Mouse (Mus musculus) embryonic facial prominence, embryonic 12.5 days (tissue): ENCODE data around the gene Gpr6. TPM values are rescaled to one million over a fixed set of nuclear protein-coding genes. Genes with fewer than 3 reads are reported as not detected.

Source experiments
- ATAC-seq: fragments of 200-750 bp; cut with Nextera tagmentation; 2 replicates; pipeline ENCODE4 v1.8.0; 2017; ENCODE audit not compliant: insufficient number of reproducible peaks, insufficient read depth, low FRiP score, low TSS enrichment
- H3K27ac ChIP-seq: fragments of 300-500 bp; sonication (generic); 2 replicates; pipeline ENCODE4 v1.5.1; 2016; ENCODE audit warnings: mild to moderate bottlenecking
- H3K27me3 ChIP-seq: fragments of 300-500 bp; sonication (generic); 2 replicates; pipeline ENCODE4 v1.6.1; 2016; ENCODE audit warnings: mild to moderate bottlenecking, moderate library complexity
- H3K36me3 ChIP-seq: fragments of 300-500 bp; sonication (generic); 2 replicates; pipeline ENCODE4 v1.6.1; 2016; ENCODE audit warnings: mild to moderate bottlenecking
- H3K4me1 ChIP-seq: fragments of 300-500 bp; sonication (generic); 2 replicates; pipeline ENCODE4 v1.6.1; 2016
- H3K4me2 ChIP-seq: fragments of 300-500 bp; sonication (generic); replicated peaks from 2 replicates; pipeline ENCODE4 v1.6.1; 2016; ENCODE audit warnings: mild to moderate bottlenecking, moderate library complexity
- H3K4me3 ChIP-seq: fragments of 300-500 bp; sonication (generic); 2 replicates; pipeline ENCODE4 v1.5.1; 2016; ENCODE audit warnings: mild to moderate bottlenecking
- H3K9ac ChIP-seq: fragments of 300-500 bp; sonication (generic); 2 replicates; pipeline ENCODE4 v1.6.1; 2016; ENCODE audit warnings: mild to moderate bottlenecking, moderate library complexity
- H3K9me3 ChIP-seq: fragments of 300-500 bp; sonication (generic); 2 replicates; pipeline ENCODE4 v1.6.1; 2016; ENCODE audit warnings: mild to moderate bottlenecking, moderate library complexity
- WGBS: fragments of 180-500 bp; shearing (Covaris S2); methylation state at CpG from one replicate; pipeline ENCODE4 v1.1.7; 2016; 5-methylcytosine and 5-hydroxymethylcytosine counted together
- polyA plus RNA-seq: library from polyadenylated mRNA; unstranded; fragments of >200 nt; fragmentation: Nextera tagmentation; extraction: Ambion mirVana; gene quantifications from 2 replicates; pipeline ENCODE4 v1.2.1, GENCODE M21; 2016

The Gpr6 gene
- polyA plus RNA-seq, result not detected in 2 replicates

- peak within 1 kb of the TSS; percentile 39 for H3K4me2 ChIP-seq
- H3K4me1 ChIP-seq, result peaks cover 12% of the 10 kb centered on the region
- no peaks in the 10 kb centered on the region for H3K36me3 ChIP-seq
- no peak within 1 kb of the TSS for H3K9ac ChIP-seq
- WGBS, result under 1% methylated on average over 23 of the region's 23 CpGs
- no peak within 1 kb of the TSS for H3K27ac ChIP-seq
- H3K9me3 ChIP-seq, result no peaks in the 10 kb centered on the region
- peak within 1 kb of the TSS; percentile 21 for H3K4me3 ChIP-seq
- ATAC-seq, result no peak
- H3K27me3 ChIP-seq, result peaks cover 48% of the 10 kb centered on the region
Measured at GRCm38 (mm10) chr10:41072116-41072515, at the start of gene Gpr6. Gene Gpr6 (minus strand): TSS chr10:41072285.

GRCm38 (mm10) chr10:41100060-41100459, 28.0 kb upstream of the Gpr6 start:
- Histone ChIP-seq H3K27ac (no peak overlapping the region), H3K4me1 (no peaks in the 10 kb centered on the region), H3K4me3 (no peak overlapping the region), H3K9me3 (no peaks in the 10 kb centered on the region), H3K27me3 (no peaks in the 10 kb centered on the region), H3K36me3 (no peaks in the 10 kb centered on the region), H3K9ac (no peak overlapping the region), H3K4me2 (no peak overlapping the region)
- WGBS, result 77% methylated on average over 2 of the region's 2 CpGs
- ATAC-seq, result no peak

- H3K9ac ChIP-seq, result no peak overlapping the region
- no peak overlapping the region for H3K4me3 ChIP-seq
- 89% methylated on average over 6 of the region's 6 CpGs for WGBS
- no peak overlapping the region for H3K27ac ChIP-seq
- H3K27me3 ChIP-seq, result no peaks in the 10 kb centered on the region
- no peak for ATAC-seq
- no peaks in the 10 kb centered on the region for H3K36me3 ChIP-seq
- H3K4me2 ChIP-seq, result no peak overlapping the region
- no peaks in the 10 kb centered on the region for H3K4me1 ChIP-seq
- H3K9me3 ChIP-seq, result no peaks in the 10 kb centered on the region
Measured at GRCm38 (mm10) chr10:41098137-41098536, 26.1 kb upstream of the Gpr6 start.

GRCm38 (mm10) chr10:41088852-41089251, 16.8 kb upstream of the Gpr6 start:
- Histone ChIP-seq H3K4me1 (no peaks in the 10 kb centered on the region), H3K27me3 (no peaks in the 10 kb centered on the region), H3K4me3 (no peak overlapping the region), H3K27ac (no peak overlapping the region), H3K9ac (no peak overlapping the region), H3K36me3 (no peaks in the 10 kb centered on the region), H3K4me2 (no peak overlapping the region), H3K9me3 (no peaks in the 10 kb centered on the region)
- WGBS, result 56% methylated on average over 7 of the region's 7 CpGs
- no peak for ATAC-seq

GRCm38 (mm10) chr10:41071696-41072095, 389 bp downstream of the Gpr6 start:
- Histone ChIP-seq H3K4me1 (peaks cover 12% of the 10 kb centered on the region), H3K4me2 (peak overlapping the region; percentile 39), H3K9me3 (no peaks in the 10 kb centered on the region), H3K4me3 (peak overlapping the region; percentile 21; the same call in 1 of the 2 replicates), H3K36me3 (no peaks in the 10 kb centered on the region), H3K27ac (no peak overlapping the region), H3K9ac (no peak overlapping the region), H3K27me3 (peaks cover 48% of the 10 kb centered on the region)
- ATAC-seq, result no peak
- 2% methylated on average over 11 of the region's 11 CpGs for WGBS

GRCm38 (mm10) chr10:41070693-41071651, 1.1 kb downstream of the Gpr6 start:
- H3K9ac ChIP-seq, result no peak overlapping the region

GRCm38 (mm10) chr10:41060250-41060831, 11.7 kb downstream of the Gpr6 start:
- no peaks in the 10 kb centered on the region for H3K36me3 ChIP-seq
- no peaks in the 10 kb centered on the region for H3K9me3 ChIP-seq
- 75% methylated on average over 4 of the region's 4 CpGs for WGBS
- H3K9ac ChIP-seq, result no peak overlapping the region
- no peak overlapping the region for H3K27ac ChIP-seq
- H3K4me1 ChIP-seq, result no peaks in the 10 kb centered on the region
- no peaks in the 10 kb centered on the region for H3K27me3 ChIP-seq
- ATAC-seq, result no peak
- no peak overlapping the region for H3K4me2 ChIP-seq
- H3K4me3 ChIP-seq, result no peak overlapping the region

More at GRCm38 (mm10) chr10:41070693-41071651, 1.1 kb downstream of the Gpr6 start:
- no peaks in the 10 kb centered on the region for H3K36me3 ChIP-seq
- peaks cover 12% of the 10 kb centered on the region for H3K4me1 ChIP-seq
- WGBS, result 3% methylated on average over 68 of the region's 68 CpGs
- no peak for ATAC-seq
- H3K27ac ChIP-seq, result no peak overlapping the region
- H3K9me3 ChIP-seq, result no peaks in the 10 kb centered on the region
- peak overlapping the region; percentile 39 for H3K4me2 ChIP-seq
- H3K27me3 ChIP-seq, result peaks cover 48% of the 10 kb centered on the region
- H3K4me3 ChIP-seq, result peak overlapping the region; percentile 21

GRCm38 (mm10) chr10:41055581-41055980, 16.5 kb downstream of the Gpr6 start:
- Histone ChIP-seq H3K4me2 (no peak overlapping the region), H3K4me1 (no peaks in the 10 kb centered on the region), H3K9ac (no peak overlapping the region), H3K27ac (no peak overlapping the region), H3K9me3 (no peaks in the 10 kb centered on the region), H3K27me3 (no peaks in the 10 kb centered on the region), H3K4me3 (no peak overlapping the region), H3K36me3 (no peaks in the 10 kb centered on the region)
- 70% methylated on average over 9 of the region's 9 CpGs for WGBS
- no peak for ATAC-seq

- ATAC-seq, result no peak
- Histone ChIP-seq H3K9ac (no peak overlapping the region), H3K27ac (no peak overlapping the region), H3K4me2 (no peak overlapping the region), H3K4me3 (no peak overlapping the region), H3K9me3 (no peaks in the 10 kb centered on the region), H3K36me3 (no peaks in the 10 kb centered on the region), H3K27me3 (no peaks in the 10 kb centered on the region), H3K4me1 (no peaks in the 10 kb centered on the region)
- 80% methylated on average over 5 of the region's 5 CpGs for WGBS
Measured at GRCm38 (mm10) chr10:41054005-41054404, 18.1 kb downstream of the Gpr6 start.

GRCm38 (mm10) chr10:41042272-41042671, 29.8 kb downstream of the Gpr6 start:
- no peak overlapping the region for H3K9ac ChIP-seq
- no peak overlapping the region for H3K4me2 ChIP-seq
- no peak overlapping the region for H3K27ac ChIP-seq
- H3K9me3 ChIP-seq, result no peaks in the 10 kb centered on the region
- no peaks in the 10 kb centered on the region for H3K36me3 ChIP-seq
- H3K4me1 ChIP-seq, result no peaks in the 10 kb centered on the region
- H3K27me3 ChIP-seq, result no peaks in the 10 kb centered on the region
- no peak overlapping the region for H3K4me3 ChIP-seq
- no peak for ATAC-seq
- WGBS, result 31% methylated on average over 11 of the region's 11 CpGs

GRCm38 (mm10) chr10:41041478-41041877, 30.6 kb downstream of the Gpr6 start:
- Histone ChIP-seq H3K9me3 (no peaks in the 10 kb centered on the region), H3K4me1 (no peaks in the 10 kb centered on the region), H3K4me3 (no peak overlapping the region), H3K4me2 (no peak overlapping the region), H3K9ac (no peak overlapping the region), H3K27ac (no peak overlapping the region), H3K27me3 (no peaks in the 10 kb centered on the region), H3K36me3 (no peaks in the 10 kb centered on the region)
- no peak for ATAC-seq
- 74% methylated on average over 9 of the region's 9 CpGs for WGBS

GRCm38 (mm10) chr10:41040530-41041085, 31.5 kb downstream of the Gpr6 start:
- no peak overlapping the region for H3K27ac ChIP-seq
- no peaks in the 10 kb centered on the region for H3K36me3 ChIP-seq
- ATAC-seq, result peak; percentile 83; the same call in 1 of the 2 replicates
- no peaks in the 10 kb centered on the region for H3K27me3 ChIP-seq
- no peak overlapping the region for H3K4me3 ChIP-seq
- H3K4me2 ChIP-seq, result no peak overlapping the region
- no peaks in the 10 kb centered on the region for H3K4me1 ChIP-seq
- H3K9me3 ChIP-seq, result no peaks in the 10 kb centered on the region
- no peak overlapping the region for H3K9ac ChIP-seq
